8 mouse cellular contexts compared by ENCODE assay signal in genomic region chr4:137707216-137707990, GRCm38 (mm10). TPM values are rescaled to one million over a fixed set of nuclear protein-coding genes. Genes with fewer than 3 reads are reported as not detected.
DNase-seq lines count a peak whose midpoint lies in the region; ATAC-seq lines count a peak whose summit lies in the region.

No protein-coding gene starts in this region.

- ATAC-seq in embryonic facial prominence, embryonic 15.5 days (ENCODE audit: insufficient number of reproducible peaks, low FRiP score, low TSS enrichment, low read depth) = peak; percentile 84
- peak; percentile 77 for ATAC-seq in heart, embryonic 15.5 days (replicated peaks; ENCODE audit: insufficient number of reproducible peaks, insufficient read depth, low FRiP score, low read depth)
- ATAC-seq in kidney, embryonic 16.5 days (ENCODE audit: low FRiP score, low TSS enrichment) = peak; percentile 83
- ATAC-seq in lung, embryonic 15.5 days (ENCODE audit: borderline replicate concordance, extremely low read depth, low FRiP score, low TSS enrichment) = peak; percentile 83

- peak overlapping the region; percentile 61 for H3K4me3 ChIP-seq in embryonic facial prominence, embryonic 15.5 days (replicated peaks)
- peak overlapping the region; percentile 53 for H3K4me3 ChIP-seq in heart, embryonic 15.5 days
- peak overlapping the region; percentile 59 for H3K4me3 ChIP-seq in kidney, embryonic 16.5 days (ENCODE audit: low read length)
- peak overlapping the region; percentile 49 for H3K4me3 ChIP-seq in lung, embryonic 15.5 days

- peak; percentile 65 for DNase-seq in CD4-positive helper T cell, adult 2 months (ENCODE audit: low read depth, low spot score)
- DNase-seq in adrenal gland, adult 2 months = peak; percentile 96
- DNase-seq in ovary, postnatal 14 days (ENCODE audit: low spot score) = peak; percentile 96
- DNase-seq in thymus, postnatal 36 days = peak; percentile 91

- WGBS in embryonic facial prominence, embryonic 15.5 days = 4% methylated on average over 52 of the region's 52 CpGs
- 3% methylated on average over 48 of the region's 52 CpGs for WGBS in heart, embryonic 15.5 days
- WGBS in kidney, embryonic 16.5 days = 2% methylated on average over 43 of the region's 52 CpGs
- WGBS in lung, embryonic 15.5 days = 3% methylated on average over 52 of the region's 52 CpGs

- H3K4me2 ChIP-seq in embryonic facial prominence, embryonic 15.5 days (replicated peaks) = peak overlapping the region; percentile 95
- H3K4me2 ChIP-seq in heart, embryonic 15.5 days = peak overlapping the region; percentile 94
- H3K4me2 ChIP-seq in kidney, embryonic 16.5 days (replicated peaks; ENCODE audit: low read depth, low read length) = peak overlapping the region; percentile 88
- peak overlapping the region; percentile 82 for H3K4me2 ChIP-seq in lung, embryonic 15.5 days

- 0 out of 2 replicates have a peak overlapping the region, but pooled peaks have one; percentile 22 for H3K27ac ChIP-seq in embryonic facial prominence, embryonic 15.5 days (replicated peaks)
- no peak overlapping the region for H3K27ac ChIP-seq in heart, embryonic 15.5 days
- peak overlapping the region; percentile 46 for H3K27ac ChIP-seq in kidney, embryonic 16.5 days (ENCODE audit: low read length)
- peak overlapping the region; percentile 49 for H3K27ac ChIP-seq in lung, embryonic 15.5 days

- H3K4me1 ChIP-seq in embryonic facial prominence, embryonic 15.5 days = peaks cover 28% of the 10 kb centered on the region
- H3K4me1 ChIP-seq in heart, embryonic 15.5 days (replicated peaks) = peaks cover 13% of the 10 kb centered on the region
- peaks cover 11% of the 10 kb centered on the region for H3K4me1 ChIP-seq in kidney, embryonic 16.5 days (ENCODE audit: insufficient read depth, low read length)
- H3K4me1 ChIP-seq in lung, embryonic 15.5 days = peaks cover 31% of the 10 kb centered on the region

- H3K9me3 ChIP-seq in embryonic facial prominence, embryonic 15.5 days (replicated peaks) = no peaks in the 10 kb centered on the region
- H3K9me3 ChIP-seq in heart, embryonic 15.5 days (replicated peaks) = no peaks in the 10 kb centered on the region
- H3K9me3 ChIP-seq in kidney, embryonic 16.5 days (ENCODE audit: low read length) = no peaks in the 10 kb centered on the region
- H3K9me3 ChIP-seq in lung, embryonic 15.5 days = no peaks in the 10 kb centered on the region

- H3K36me3 ChIP-seq in embryonic facial prominence, embryonic 15.5 days = no peaks in the 10 kb centered on the region
- no peaks in the 10 kb centered on the region for H3K36me3 ChIP-seq in heart, embryonic 15.5 days
- no peaks in the 10 kb centered on the region for H3K36me3 ChIP-seq in kidney, embryonic 16.5 days (ENCODE audit: insufficient read depth, low read length)
- no peaks in the 10 kb centered on the region for H3K36me3 ChIP-seq in lung, embryonic 15.5 days

- H3K27me3 ChIP-seq in embryonic facial prominence, embryonic 15.5 days = 0 out of 2 replicates have a peak, but pooled peaks cover 3% of the 10 kb centered on the region
- peaks cover 72% of the 10 kb centered on the region for H3K27me3 ChIP-seq in heart, embryonic 15.5 days
- H3K27me3 ChIP-seq in kidney, embryonic 16.5 days (ENCODE audit: insufficient read depth, low read length) = peaks cover 6% of the 10 kb centered on the region; the same call in 1 of the 2 replicates
- H3K27me3 ChIP-seq in lung, embryonic 15.5 days = peaks cover 28% of the 10 kb centered on the region; the same call in 1 of the 2 replicates

- peak overlapping the region; percentile 58 for H3K9ac ChIP-seq in embryonic facial prominence, embryonic 15.5 days
- H3K9ac ChIP-seq in heart, embryonic 15.5 days = peak overlapping the region; percentile 58
- H3K9ac ChIP-seq in kidney, embryonic 16.5 days (replicated peaks; ENCODE audit: low read length) = peak overlapping the region; percentile 81
- H3K9ac ChIP-seq in lung, embryonic 15.5 days = peak overlapping the region; percentile 53; the same call in 1 of the 2 replicates

RNA-seq across cellular contexts. Expression of gene Rap1gap, which starts 42.9 kb away (rescaled TPM):
- 100 to 1,000 TPM; 119 to 172 TPM for total RNA-seq in adrenal gland, adult 2 months (2021)
- polyA plus RNA-seq in adrenal gland, adult 2 months (2012; rRNA removed) = 489 and 541 TPM in 2 replicates
- polyA plus RNA-seq in embryonic facial prominence, embryonic 15.5 days (2015; fragmentation: Nextera tagmentation; extraction: Ambion mirVana) = 16.4 and 19.9 TPM in 2 replicates
- polyA plus RNA-seq in heart, embryonic 15.5 days (2015; fragmentation: Nextera tagmentation; extraction: Ambion mirVana) = 5.6 and 7.2 TPM in 2 replicates
- 22.0 and 31.7 TPM in 2 replicates for polyA plus RNA-seq in kidney, embryonic 16.5 days (2015; fragmentation: Nextera tagmentation; extraction: Ambion mirVana)
- 8.6 and 9.1 TPM in 2 replicates for polyA plus RNA-seq in lung, embryonic 15.5 days (2015; fragmentation: Nextera tagmentation; extraction: Ambion mirVana)

Comparison
In these comparisons a context has a peak if more than half of its experiments do, and no peak if none do; other contexts are left out.
1. RNA of gene Rap1gap, which starts 42.9 kb away (polyA plus RNA-seq): 489 to 541 TPM in adrenal gland, adult 2 months; 22.0 to 31.7 TPM in kidney, embryonic 16.5 days, 16.4 to 19.9 TPM in embryonic facial prominence, embryonic 15.5 days, 8.6 to 9.1 TPM in lung, embryonic 15.5 days and 5.6 to 7.2 TPM in heart, embryonic 15.5 days; every median in the first group is over 10 times any median in the second.
2. Peak in every context shown above with its lines, with median percentiles within 50 percentile points of each other: DNase-seq, ATAC-seq, H3K4me2 ChIP-seq, H3K4me3 ChIP-seq and H3K9ac ChIP-seq.